Mouse (Mus musculus): Measurements from ENCODE around the gene Fam13c.

Fam13c gene

GRCm38 (mm10) chr10:70458574-70459263 is 18.4 kb downstream of the Fam13c start:
- DNase-seq (ENCODE audit: low read depth): no peak

- DNase-seq (ENCODE audit: low read depth): no peak
These were observed 25.4 kb downstream of the Fam13c start for GRCm38 (mm10) chr10:70465638-70466037.

- DNase-seq (ENCODE audit: low read depth): no peak
These were observed 30.6 kb downstream of the Fam13c start for GRCm38 (mm10) chr10:70470836-70471235.

- DNase-seq (ENCODE audit: low read depth): no peak
These were observed 37.5 kb downstream of the Fam13c start for GRCm38 (mm10) chr10:70477741-70478145.

GRCm38 (mm10) chr10:70483736-70484135 is 43.5 kb downstream of the Fam13c start:
- DNase-seq (ENCODE audit: low read depth): no peak

GRCm38 (mm10) chr10:70484568-70485286 is 44.4 kb downstream of the Fam13c start:
- DNase-seq (ENCODE audit: low read depth): no peak

GRCm38 (mm10) chr10:70485287-70485612 is 45.0 kb downstream of the Fam13c start:
- no peak for DNase-seq (ENCODE audit: low read depth)

- DNase-seq (ENCODE audit: low read depth): no peak
These were observed 46.4 kb downstream of the Fam13c start for GRCm38 (mm10) chr10:70486651-70487050.

- DNase-seq (ENCODE audit: low read depth): no peak
These were observed 53.6 kb downstream of the Fam13c start for GRCm38 (mm10) chr10:70493891-70494290.

- DNase-seq (ENCODE audit: low read depth): peak; percentile 88
These were observed 54.2 kb downstream of the Fam13c start for GRCm38 (mm10) chr10:70494441-70494840.

- peak; percentile 85 for DNase-seq (ENCODE audit: low read depth)
These were observed 55.1 kb downstream of the Fam13c start for GRCm38 (mm10) chr10:70495106-70496104.

- DNase-seq (ENCODE audit: low read depth): peak; percentile 93
These were observed 56.7 kb downstream of the Fam13c start for GRCm38 (mm10) chr10:70496938-70497337.

- DNase-seq (ENCODE audit: low read depth): no peak
These were observed 58.0 kb downstream of the Fam13c start for GRCm38 (mm10) chr10:70498328-70498727.

GRCm38 (mm10) chr10:70499246-70499645 is 59.0 kb downstream of the Fam13c start:
- DNase-seq (ENCODE audit: low read depth): no peak

- DNase-seq (ENCODE audit: low read depth): no peak
These were observed 64.6 kb downstream of the Fam13c start for GRCm38 (mm10) chr10:70504871-70505270.

- DNase-seq (ENCODE audit: low read depth): no peak
These were observed 65.1 kb downstream of the Fam13c start for GRCm38 (mm10) chr10:70505395-70505794.

GRCm38 (mm10) chr10:70505842-70506241 is 65.6 kb downstream of the Fam13c start:
- DNase-seq (ENCODE audit: low read depth): no peak

GRCm38 (mm10) chr10:70506499-70507168 is 66.4 kb downstream of the Fam13c start:
- DNase-seq (ENCODE audit: low read depth): peak; percentile 29

- DNase-seq (ENCODE audit: low read depth): no peak
These were observed 67.6 kb downstream of the Fam13c start for GRCm38 (mm10) chr10:70507880-70508279.

- DNase-seq (ENCODE audit: low read depth): no peak
These were observed 74.6 kb downstream of the Fam13c start for GRCm38 (mm10) chr10:70514848-70515247.

- DNase-seq (ENCODE audit: low read depth): no peak
These were observed 76.4 kb downstream of the Fam13c start for GRCm38 (mm10) chr10:70516661-70517060.

- DNase-seq (ENCODE audit: low read depth): peak; percentile 25
These were observed 79.4 kb downstream of the Fam13c start for GRCm38 (mm10) chr10:70519640-70520099.
